Mouse (Mus musculus) stomach, postnatal 0 days (tissue): Measurements from ENCODE around the gene Kidins220.

Experiments
- CTCF ChIP-seq: IDR thresholded peaks from 2 replicates; pipeline ENCODE4 v1.5.1; 2016; ENCODE audit warnings: antibody characterized with exemption, low read depth, mild to moderate bottlenecking, moderate library complexity
- EP300 ChIP-seq: optimal IDR thresholded peaks from 2 replicates; pipeline ENCODE3; 2016; ENCODE audit warnings: antibody characterized with exemption

- TF ChIP-seq CTCF (no peak), EP300 (no peak)
Observed at GRCm38 (mm10) chr12:25103911-25104310, 129.2 kb downstream of the Kidins220 start.
